Mouse (Mus musculus): ENCODE data around the gene Nkx2-3. TPM values are rescaled to one million over a fixed set of nuclear protein-coding genes. Genes with fewer than 3 reads are reported as not detected.

The Nkx2-3 gene
- polyA plus RNA-seq, 1 experiment from 2014 or later: 1.0 TPM

DNA sequence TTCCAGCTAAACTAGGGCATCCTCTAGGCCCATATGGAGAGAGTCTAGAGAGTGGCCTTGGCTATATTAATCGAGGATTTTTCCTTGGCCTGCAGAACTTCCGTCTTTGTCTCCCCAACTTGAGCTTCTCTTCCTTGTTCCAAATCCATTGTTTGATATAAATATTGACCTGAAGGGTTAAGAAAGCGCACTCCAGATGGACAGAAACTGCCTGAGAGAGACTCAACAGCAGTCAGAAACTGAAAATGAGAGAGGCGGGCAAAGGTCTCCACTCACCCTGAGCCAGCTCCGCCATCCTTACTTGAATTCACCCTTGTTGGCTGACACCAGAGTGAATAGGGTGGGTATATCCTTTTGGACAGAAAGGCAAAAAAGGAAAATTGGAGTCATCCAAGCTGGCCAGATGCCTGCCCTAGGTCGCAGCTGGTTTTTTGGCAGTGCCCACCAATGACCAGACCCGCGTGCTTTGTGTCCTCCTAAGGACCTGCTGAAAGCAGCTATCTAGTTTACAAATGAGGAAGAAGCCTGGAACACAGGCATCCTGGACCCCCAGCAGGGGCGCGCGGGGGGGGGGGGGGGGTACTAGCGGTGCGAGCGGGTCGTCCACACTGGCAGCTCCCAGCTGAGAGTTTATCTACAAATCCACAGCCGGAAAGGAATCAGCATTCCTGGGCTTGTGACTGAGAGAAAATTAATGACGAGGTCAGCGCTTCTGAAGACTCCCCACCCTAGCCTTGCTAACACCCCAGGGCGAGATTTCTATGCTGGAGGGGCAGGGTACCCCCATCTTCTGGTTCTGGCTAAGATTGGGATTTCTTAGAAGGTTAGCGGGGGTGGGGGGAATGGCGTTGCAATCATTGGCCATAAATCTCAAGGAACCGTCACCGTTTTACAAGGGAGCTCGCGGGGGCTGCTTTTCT is 13.1 kb upstream of the Nkx2-3 start:
- Histone ChIP-seq H3K4me1 (replicated peaks) (peaks cover 4% of the 10 kb centered on the region; the same call in 1 of the 2 replicates), H3K27me3 (peaks cover 100% of the 10 kb centered on the region), H3K4me2 (replicated peaks) (no peak overlapping the region), H3K36me3 (no peaks in the 10 kb centered on the region), H3K9me3 (no peaks in the 10 kb centered on the region; the same call in 1 of the 2 replicates), H3K9ac (replicated peaks) (no peak overlapping the region), H3K4me3 (replicated peaks) (no peak overlapping the region), H3K27ac (no peak overlapping the region)
- no peak for ATAC-seq
- 2% methylated on average over 24 of the region's 25 CpGs for WGBS

DNA sequence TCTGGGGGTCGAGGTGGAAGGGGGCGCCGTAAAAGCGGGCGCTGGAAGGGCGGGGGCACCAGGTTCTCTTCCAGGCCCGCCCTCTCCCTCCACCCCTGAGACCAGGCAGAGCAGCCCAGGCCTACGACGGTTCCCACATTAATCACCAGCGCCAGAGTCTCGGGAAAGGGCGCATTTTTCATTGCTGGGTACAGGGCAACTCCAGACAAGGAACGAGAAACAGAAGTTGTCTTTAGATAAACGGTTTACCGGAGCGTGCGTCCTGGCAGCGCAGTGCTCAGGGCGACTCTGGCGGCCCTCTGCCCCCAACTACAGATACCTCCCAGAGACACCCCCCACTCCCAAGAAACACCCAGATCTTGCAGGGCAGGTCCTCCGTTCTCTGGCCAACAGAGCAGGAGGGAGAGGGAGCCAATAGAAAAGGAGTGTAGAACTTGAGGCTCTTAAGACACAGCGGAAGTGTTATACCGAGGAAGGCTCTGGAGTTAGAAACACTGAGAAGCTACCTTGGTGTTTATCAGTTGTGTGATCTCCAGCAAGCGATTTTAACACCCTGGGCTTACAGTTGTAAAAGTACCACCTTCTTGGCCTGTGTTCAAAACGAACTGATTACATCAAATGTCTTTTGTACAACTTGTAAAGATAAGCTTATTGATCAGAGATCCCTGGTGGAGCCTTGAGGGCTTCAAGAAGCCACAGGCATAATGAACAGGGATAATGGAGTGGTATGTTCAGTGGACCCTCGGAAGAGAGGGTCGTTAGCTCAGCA is 12.2 kb upstream of the Nkx2-3 start:
- H3K36me3 ChIP-seq: no peaks in the 10 kb centered on the region
- H3K9ac ChIP-seq (replicated peaks): no peak overlapping the region
- 2% methylated on average over 27 of the region's 27 CpGs for WGBS
- no peak overlapping the region for H3K4me2 ChIP-seq (replicated peaks)
- peaks cover 100% of the 10 kb centered on the region for H3K27me3 ChIP-seq
- peaks cover 4% of the 10 kb centered on the region; the same call in 1 of the 2 replicates for H3K4me1 ChIP-seq (replicated peaks)
- no peak overlapping the region for H3K4me3 ChIP-seq (replicated peaks)
- H3K9me3 ChIP-seq: no peaks in the 10 kb centered on the region; the same call in 1 of the 2 replicates
- ATAC-seq: no peak
- H3K27ac ChIP-seq: no peak overlapping the region

DNA sequence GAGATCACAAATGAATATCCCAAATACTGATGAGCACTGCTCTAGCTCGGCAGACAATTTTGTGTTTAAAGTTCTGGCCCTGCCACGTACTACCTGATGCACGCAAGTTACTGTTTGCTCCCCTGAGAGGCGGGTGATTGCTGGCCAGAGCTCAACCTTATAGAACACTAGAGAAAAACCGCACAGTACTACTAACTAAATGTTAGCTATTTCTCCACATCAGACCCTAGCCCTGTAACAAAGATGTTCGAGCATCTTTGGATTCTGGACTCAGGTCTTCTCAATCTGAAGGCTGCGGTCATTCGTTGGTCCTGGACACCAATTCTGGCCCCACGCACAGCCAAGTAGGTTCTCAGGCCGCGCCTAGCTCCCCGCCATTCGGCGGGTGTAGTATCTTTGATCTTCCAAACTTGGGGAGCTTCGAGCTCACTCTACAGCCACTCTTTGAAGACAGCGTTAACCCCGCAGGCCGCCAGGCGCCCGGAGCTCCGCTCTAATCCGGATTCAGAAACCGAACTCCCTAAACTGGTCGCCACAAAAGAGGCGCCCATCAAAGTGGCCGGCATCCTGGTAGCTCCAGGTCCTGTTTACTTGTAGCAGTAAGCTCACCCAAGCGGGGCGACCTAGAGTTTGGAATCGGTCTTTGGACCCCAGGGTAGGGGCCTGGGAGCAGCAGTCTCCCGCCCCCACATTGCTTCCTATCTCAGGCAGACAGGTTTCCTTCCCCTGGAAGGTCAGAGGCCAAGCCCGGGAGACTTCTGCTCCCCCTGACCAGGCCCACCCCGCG is 11.4 kb upstream of the Nkx2-3 start:
- no peak overlapping the region for H3K4me3 ChIP-seq (replicated peaks)
- no peak overlapping the region for H3K9ac ChIP-seq (replicated peaks)
- no peaks in the 10 kb centered on the region; the same call in 1 of the 2 replicates for H3K9me3 ChIP-seq
- H3K36me3 ChIP-seq: no peaks in the 10 kb centered on the region
- peaks cover 4% of the 10 kb centered on the region; the same call in 1 of the 2 replicates for H3K4me1 ChIP-seq (replicated peaks)
- no peak overlapping the region for H3K4me2 ChIP-seq (replicated peaks)
- H3K27ac ChIP-seq: no peak overlapping the region
- ATAC-seq: no peak
- WGBS: 1% methylated on average over 33 of the region's 33 CpGs
- H3K27me3 ChIP-seq: peaks cover 100% of the 10 kb centered on the region

- no peak overlapping the region for H3K9ac ChIP-seq (replicated peaks)
- peaks cover 4% of the 10 kb centered on the region; the same call in 1 of the 2 replicates for H3K4me1 ChIP-seq (replicated peaks)
- H3K27ac ChIP-seq: no peak overlapping the region
- H3K4me2 ChIP-seq (replicated peaks): no peak overlapping the region
- ATAC-seq: no peak
- no peaks in the 10 kb centered on the region for H3K36me3 ChIP-seq
- peaks cover 100% of the 10 kb centered on the region for H3K27me3 ChIP-seq
- H3K4me3 ChIP-seq (replicated peaks): no peak overlapping the region
- under 1% methylated on average over 27 of the region's 27 CpGs for WGBS
- no peaks in the 10 kb centered on the region; the same call in 1 of the 2 replicates for H3K9me3 ChIP-seq
Measured at GRCm38 (mm10) chr19:43601440-43601839, 10.7 kb upstream of the Nkx2-3 start.

GRCm38 (mm10) chr19:43601996-43602590 is 10.0 kb upstream of the Nkx2-3 start:
- Histone ChIP-seq H3K27ac (no peak overlapping the region), H3K4me1 (replicated peaks) (peaks cover 4% of the 10 kb centered on the region; the same call in 1 of the 2 replicates), H3K27me3 (peaks cover 100% of the 10 kb centered on the region), H3K36me3 (no peaks in the 10 kb centered on the region), H3K4me3 (replicated peaks) (no peak overlapping the region), H3K9ac (replicated peaks) (no peak overlapping the region), H3K4me2 (replicated peaks) (no peak overlapping the region), H3K9me3 (no peaks in the 10 kb centered on the region; the same call in 1 of the 2 replicates)
- ATAC-seq: no peak
- WGBS: under 1% methylated on average over 12 of the region's 12 CpGs

GRCm38 (mm10) chr19:43603521-43603920 is 8.6 kb upstream of the Nkx2-3 start:
- Histone ChIP-seq H3K36me3 (no peaks in the 10 kb centered on the region), H3K9ac (replicated peaks) (no peak overlapping the region), H3K27me3 (peaks cover 99% of the 10 kb centered on the region), H3K27ac (no peak overlapping the region), H3K4me1 (replicated peaks) (peaks cover 4% of the 10 kb centered on the region; the same call in 1 of the 2 replicates), H3K4me2 (replicated peaks) (no peak overlapping the region), H3K9me3 (no peaks in the 10 kb centered on the region; the same call in 1 of the 2 replicates), H3K4me3 (replicated peaks) (no peak overlapping the region)
- WGBS: 4% methylated on average over 5 of the region's 5 CpGs
- no peak for ATAC-seq

GRCm38 (mm10) chr19:43604492-43605120 is 7.5 kb upstream of the Nkx2-3 start:
- no peak overlapping the region for H3K4me3 ChIP-seq (replicated peaks)
- ATAC-seq: no peak
- no peaks in the 10 kb centered on the region for H3K36me3 ChIP-seq
- H3K27me3 ChIP-seq: peaks cover 98% of the 10 kb centered on the region
- no peak overlapping the region for H3K4me2 ChIP-seq (replicated peaks)
- WGBS: 4% methylated on average over 7 of the region's 7 CpGs
- peaks cover 3% of the 10 kb centered on the region; the same call in 1 of the 2 replicates for H3K4me1 ChIP-seq (replicated peaks)
- H3K9ac ChIP-seq (replicated peaks): no peak overlapping the region
- no peaks in the 10 kb centered on the region; the same call in 1 of the 2 replicates for H3K9me3 ChIP-seq
- H3K27ac ChIP-seq: no peak overlapping the region

- Histone ChIP-seq H3K4me2 (replicated peaks) (no peak overlapping the region), H3K4me1 (replicated peaks) (peaks cover 7% of the 10 kb centered on the region), H3K27me3 (peaks cover 98% of the 10 kb centered on the region), H3K9ac (replicated peaks) (no peak overlapping the region), H3K9me3 (no peaks in the 10 kb centered on the region; the same call in 1 of the 2 replicates), H3K4me3 (replicated peaks) (no peak overlapping the region), H3K27ac (no peak overlapping the region), H3K36me3 (no peaks in the 10 kb centered on the region)
- under 1% methylated on average over 17 of the region's 17 CpGs for WGBS
- no peak for ATAC-seq
Measured at GRCm38 (mm10) chr19:43605666-43606551, 6.2 kb upstream of the Nkx2-3 start.

GRCm38 (mm10) chr19:43606552-43607530 is 5.3 kb upstream of the Nkx2-3 start:
- no peak overlapping the region for H3K27ac ChIP-seq
- under 1% methylated on average over 40 of the region's 40 CpGs for WGBS
- H3K4me2 ChIP-seq (replicated peaks): no peak overlapping the region
- no peaks in the 10 kb centered on the region; the same call in 1 of the 2 replicates for H3K9me3 ChIP-seq
- no peak overlapping the region for H3K9ac ChIP-seq (replicated peaks)
- no peak for ATAC-seq
- peaks cover 10% of the 10 kb centered on the region for H3K4me1 ChIP-seq (replicated peaks)
- no peak overlapping the region for H3K4me3 ChIP-seq (replicated peaks)
- no peaks in the 10 kb centered on the region for H3K36me3 ChIP-seq
- peaks cover 98% of the 10 kb centered on the region for H3K27me3 ChIP-seq
